Mouse (Mus musculus): ENCODE measurements around the gene Rpl3. TPM values are rescaled to one million over a fixed set of nuclear protein-coding genes. Genes with fewer than 3 reads are reported as not detected.

Gene Rpl3
- polyA plus RNA-seq, 1 experiment from 2014 or later: 552 TPM

GRCm38 (mm10) chr15:80087406-80088012 is 4.2 kb downstream of the Rpl3 start:
- peak; percentile 76 for ATAC-seq (ENCODE audit: insufficient read depth)
- H3K9me3 ChIP-seq (replicated peaks): no peaks in the 10 kb centered on the region
- H3K27me3 ChIP-seq: peaks cover 14% of the 10 kb centered on the region
- peak overlapping the region; percentile 42 for H3K9ac ChIP-seq
- H3K4me3 ChIP-seq (replicated peaks): no peak overlapping the region
- peak overlapping the region; percentile 90 for H3K27ac ChIP-seq (replicated peaks)
- WGBS (ENCODE audit: insufficient replicate concordance): 46% methylated on average over 9 of the region's 9 CpGs
- H3K4me2 ChIP-seq: peak overlapping the region; percentile 46
- no peaks in the 10 kb centered on the region; the same call in 1 of the 2 replicates for H3K36me3 ChIP-seq (replicated peaks)
- peaks cover 73% of the 10 kb centered on the region for H3K4me1 ChIP-seq (replicated peaks)

DNA sequence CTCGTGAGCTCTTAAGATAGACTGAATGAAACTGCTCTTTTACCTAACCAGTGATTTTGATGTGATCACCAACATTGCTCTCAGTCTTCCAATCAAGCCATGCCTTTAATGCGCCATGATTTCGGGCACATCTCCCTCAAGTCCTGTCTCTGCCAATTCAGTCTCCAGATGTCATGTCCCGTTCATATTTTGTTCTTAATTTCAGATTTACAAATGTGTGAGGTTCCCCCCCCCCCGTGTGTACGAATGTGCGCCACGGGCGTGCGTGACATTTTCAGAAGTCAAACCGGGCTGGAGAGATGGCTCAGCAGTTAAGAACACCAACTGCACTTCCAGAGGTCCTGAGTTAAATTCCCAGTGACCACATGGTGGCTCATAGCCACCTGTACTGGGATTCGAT is 7.9 kb downstream of the Rpl3 start:
- no peaks in the 10 kb centered on the region for H3K27me3 ChIP-seq
- H3K4me3 ChIP-seq (replicated peaks): peak overlapping the region; percentile 83
- H3K9ac ChIP-seq: peak overlapping the region; percentile 44
- H3K27ac ChIP-seq (replicated peaks): peak overlapping the region; percentile 96
- no peak for ATAC-seq (ENCODE audit: insufficient read depth)
- H3K36me3 ChIP-seq (replicated peaks): peaks cover 35% of the 10 kb centered on the region
- H3K4me1 ChIP-seq (replicated peaks): peaks cover 70% of the 10 kb centered on the region
- 2% methylated on average over 12 of the region's 12 CpGs for WGBS (ENCODE audit: insufficient replicate concordance)
- H3K4me2 ChIP-seq: peak overlapping the region; percentile 87
- no peaks in the 10 kb centered on the region for H3K9me3 ChIP-seq (replicated peaks)

- no peaks in the 10 kb centered on the region for H3K27me3 ChIP-seq
- peak overlapping the region; percentile 96 for H3K27ac ChIP-seq (replicated peaks)
- peak overlapping the region; percentile 87 for H3K4me2 ChIP-seq
- H3K4me1 ChIP-seq (replicated peaks): peaks cover 70% of the 10 kb centered on the region
- peaks cover 40% of the 10 kb centered on the region for H3K36me3 ChIP-seq (replicated peaks)
- WGBS (ENCODE audit: insufficient replicate concordance): 0% methylated on average over 30 of the region's 30 CpGs
- peak; percentile 83 for ATAC-seq (ENCODE audit: insufficient read depth)
- H3K4me3 ChIP-seq (replicated peaks): peak overlapping the region; percentile 83
- H3K9me3 ChIP-seq (replicated peaks): no peaks in the 10 kb centered on the region
- peak overlapping the region; percentile 85 for H3K9ac ChIP-seq
These were observed 8.4 kb downstream of the Rpl3 start for GRCm38 (mm10) chr15:80083276-80083731.

DNA sequence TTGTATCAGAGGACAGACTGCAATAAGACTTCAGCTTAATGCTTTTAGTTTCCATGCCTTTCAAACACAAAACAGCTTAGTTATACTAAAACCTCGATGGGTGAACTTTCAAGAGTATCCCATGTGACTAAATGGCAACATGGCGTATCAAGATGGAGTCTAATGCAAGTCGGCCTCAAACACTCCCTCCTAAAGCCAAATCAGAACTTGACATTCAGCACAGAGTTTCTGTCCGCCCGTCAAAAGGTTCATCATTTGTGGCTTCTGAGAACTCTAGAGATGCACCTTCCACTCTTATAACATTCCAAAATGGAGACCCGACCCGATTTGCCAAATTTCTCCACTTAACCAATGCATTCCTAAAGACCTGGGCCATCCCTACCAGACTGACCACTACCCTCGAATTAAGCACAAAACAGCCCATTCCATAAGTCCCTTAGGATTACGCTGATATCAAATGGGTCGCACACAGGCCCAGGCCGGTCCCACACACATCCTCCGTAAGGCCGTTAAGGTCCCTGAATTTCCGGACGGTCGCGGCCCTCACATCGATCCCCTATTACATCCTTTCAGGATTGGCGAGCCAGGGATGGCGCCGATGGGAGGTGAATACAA is 8.9 kb downstream of the Rpl3 start:
- Histone ChIP-seq H3K4me1 (replicated peaks) (peaks cover 69% of the 10 kb centered on the region), H3K9me3 (replicated peaks) (no peaks in the 10 kb centered on the region), H3K4me3 (replicated peaks) (peak overlapping the region; percentile 83), H3K27me3 (no peaks in the 10 kb centered on the region), H3K4me2 (peak overlapping the region; percentile 87), H3K27ac (replicated peaks) (peak overlapping the region; percentile 96), H3K36me3 (replicated peaks) (peaks cover 45% of the 10 kb centered on the region), H3K9ac (peak overlapping the region; percentile 85)
- WGBS (ENCODE audit: insufficient replicate concordance): 0% methylated on average over 21 of the region's 21 CpGs
- no peak for ATAC-seq (ENCODE audit: insufficient read depth)

DNA sequence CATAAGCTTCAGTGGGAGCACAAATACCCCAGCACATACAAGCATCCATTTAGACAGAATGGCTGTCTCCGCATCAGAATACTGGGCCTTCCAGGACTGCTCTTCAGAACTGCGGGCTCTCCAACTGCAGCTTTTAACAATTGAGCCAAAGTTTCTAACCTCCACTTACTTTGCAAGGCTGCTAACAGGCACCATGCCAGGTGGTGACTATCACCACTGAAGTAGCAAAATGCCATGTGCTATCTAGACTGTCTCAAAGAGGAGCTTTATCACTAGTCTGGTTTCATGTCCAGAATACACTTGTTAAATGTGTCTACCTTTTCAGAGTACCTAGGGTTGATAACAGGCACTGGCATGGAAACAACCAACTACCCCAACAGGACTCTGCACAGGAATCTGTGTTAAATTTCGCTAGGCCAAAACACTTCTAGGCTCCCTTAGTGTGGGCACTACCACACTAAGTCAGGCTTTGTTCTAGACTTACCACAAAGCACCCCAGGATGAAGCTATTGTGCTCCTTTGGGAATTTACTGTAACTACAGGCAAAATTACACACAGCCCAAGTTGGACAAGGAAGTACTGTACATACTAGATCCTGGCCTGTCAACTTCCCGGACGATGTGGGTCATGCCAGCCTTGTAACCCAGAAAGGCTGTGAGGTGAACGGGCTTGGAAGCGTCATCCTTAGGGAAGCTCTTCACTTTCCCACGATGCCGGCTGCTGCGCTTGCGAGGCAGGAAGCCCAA is 9.7 kb downstream of the Rpl3 start:
- peaks cover 53% of the 10 kb centered on the region for H3K36me3 ChIP-seq (replicated peaks)
- H3K9ac ChIP-seq: peak overlapping the region; percentile 85
- no peak for ATAC-seq (ENCODE audit: insufficient read depth)
- H3K4me1 ChIP-seq (replicated peaks): peaks cover 63% of the 10 kb centered on the region
- peak overlapping the region; percentile 96 for H3K27ac ChIP-seq (replicated peaks)
- H3K4me3 ChIP-seq (replicated peaks): peak overlapping the region; percentile 83
- WGBS (ENCODE audit: insufficient replicate concordance): under 1% methylated on average over 11 of the region's 11 CpGs
- H3K4me2 ChIP-seq: peak overlapping the region; percentile 87
- no peaks in the 10 kb centered on the region for H3K9me3 ChIP-seq (replicated peaks)
- no peaks in the 10 kb centered on the region for H3K27me3 ChIP-seq

DNA sequence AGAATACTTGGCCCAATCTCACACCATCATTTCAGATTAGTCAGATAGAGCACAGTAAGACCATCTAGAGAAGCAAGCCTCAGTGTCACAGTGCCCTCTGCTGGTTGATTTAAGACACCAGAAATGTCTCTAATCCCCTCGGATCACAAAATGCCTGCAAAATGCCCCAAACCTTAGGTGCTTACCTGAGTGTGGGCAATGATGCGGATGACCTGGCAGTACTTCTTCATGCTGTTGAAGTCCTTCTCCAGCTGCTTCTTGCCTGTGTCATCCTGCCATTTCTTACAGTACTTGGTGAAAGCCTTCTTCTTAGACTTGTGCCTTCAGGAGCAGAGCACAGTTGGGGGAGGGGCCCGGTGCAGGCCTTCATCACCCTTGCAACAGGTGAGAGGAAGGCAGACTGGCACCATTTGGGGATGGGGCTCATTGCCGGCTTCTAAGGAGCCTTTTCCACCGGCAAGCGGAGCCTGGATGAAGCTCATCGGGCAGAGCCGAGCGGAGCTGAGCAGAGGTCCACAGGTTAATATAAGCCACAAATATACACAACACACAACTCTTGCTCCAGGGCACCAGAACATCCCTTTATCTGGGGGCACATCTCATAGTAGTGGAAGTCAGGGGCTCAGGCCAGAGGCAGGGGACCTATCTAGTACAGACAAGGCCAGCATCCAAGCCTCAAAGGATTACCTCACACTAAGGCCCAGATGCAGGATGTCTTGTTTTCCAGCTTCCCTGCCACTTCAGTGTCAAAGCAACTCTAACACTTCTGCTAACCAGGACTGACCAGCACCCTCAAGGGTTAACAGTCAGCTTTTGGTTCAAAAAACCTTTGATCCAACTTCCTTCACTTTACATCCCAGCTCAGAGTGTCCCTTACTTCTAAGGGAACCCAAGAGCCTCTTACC is 10.7 kb downstream of the Rpl3 start:
- Histone ChIP-seq H3K9me3 (replicated peaks) (no peaks in the 10 kb centered on the region), H3K4me2 (peak overlapping the region; percentile 87), H3K27ac (replicated peaks) (peak overlapping the region; percentile 96), H3K9ac (peak overlapping the region; percentile 85), H3K4me1 (replicated peaks) (peaks cover 66% of the 10 kb centered on the region), H3K36me3 (replicated peaks) (peaks cover 62% of the 10 kb centered on the region), H3K27me3 (no peaks in the 10 kb centered on the region), H3K4me3 (replicated peaks) (peak overlapping the region; percentile 83)
- 31% methylated on average over 9 of the region's 9 CpGs for WGBS (ENCODE audit: insufficient replicate concordance)
- no peak for ATAC-seq (ENCODE audit: insufficient read depth)

- 59% methylated on average over 3 of the region's 3 CpGs for WGBS (ENCODE audit: insufficient replicate concordance)
- H3K9ac ChIP-seq: no peak overlapping the region
These were observed 11.7 kb downstream of the Rpl3 start for GRCm38 (mm10) chr15:80079954-80080353.

GRCm38 (mm10) chr15:80079129-80079668 is 12.5 kb downstream of the Rpl3 start:
- H3K9ac ChIP-seq: no peak overlapping the region
- no peaks in the 10 kb centered on the region for H3K27me3 ChIP-seq
- ATAC-seq (ENCODE audit: insufficient read depth): no peak
- peak overlapping the region; percentile 87 for H3K4me2 ChIP-seq
- H3K27ac ChIP-seq (replicated peaks): peak overlapping the region; percentile 96; the same call in 1 of the 2 replicates
- H3K36me3 ChIP-seq (replicated peaks): peaks cover 62% of the 10 kb centered on the region
- no peaks in the 10 kb centered on the region for H3K9me3 ChIP-seq (replicated peaks)
- H3K4me1 ChIP-seq (replicated peaks): peaks cover 76% of the 10 kb centered on the region
- H3K4me3 ChIP-seq (replicated peaks): peak overlapping the region; percentile 83; the same call in 1 of the 2 replicates
- 79% methylated on average over 5 of the region's 5 CpGs for WGBS (ENCODE audit: insufficient replicate concordance)

More at GRCm38 (mm10) chr15:80079954-80080353, 11.7 kb downstream of the Rpl3 start:
- Histone ChIP-seq H3K27ac (replicated peaks) (0 out of 2 replicates have a peak overlapping the region, but pooled peaks have one; percentile 96), H3K4me1 (replicated peaks) (peaks cover 73% of the 10 kb centered on the region), H3K27me3 (no peaks in the 10 kb centered on the region), H3K36me3 (replicated peaks) (peaks cover 62% of the 10 kb centered on the region), H3K9me3 (replicated peaks) (no peaks in the 10 kb centered on the region), H3K4me2 (peak overlapping the region; percentile 87), H3K4me3 (replicated peaks) (peak overlapping the region; percentile 83)
- ATAC-seq (ENCODE audit: insufficient read depth): no peak

DNA sequence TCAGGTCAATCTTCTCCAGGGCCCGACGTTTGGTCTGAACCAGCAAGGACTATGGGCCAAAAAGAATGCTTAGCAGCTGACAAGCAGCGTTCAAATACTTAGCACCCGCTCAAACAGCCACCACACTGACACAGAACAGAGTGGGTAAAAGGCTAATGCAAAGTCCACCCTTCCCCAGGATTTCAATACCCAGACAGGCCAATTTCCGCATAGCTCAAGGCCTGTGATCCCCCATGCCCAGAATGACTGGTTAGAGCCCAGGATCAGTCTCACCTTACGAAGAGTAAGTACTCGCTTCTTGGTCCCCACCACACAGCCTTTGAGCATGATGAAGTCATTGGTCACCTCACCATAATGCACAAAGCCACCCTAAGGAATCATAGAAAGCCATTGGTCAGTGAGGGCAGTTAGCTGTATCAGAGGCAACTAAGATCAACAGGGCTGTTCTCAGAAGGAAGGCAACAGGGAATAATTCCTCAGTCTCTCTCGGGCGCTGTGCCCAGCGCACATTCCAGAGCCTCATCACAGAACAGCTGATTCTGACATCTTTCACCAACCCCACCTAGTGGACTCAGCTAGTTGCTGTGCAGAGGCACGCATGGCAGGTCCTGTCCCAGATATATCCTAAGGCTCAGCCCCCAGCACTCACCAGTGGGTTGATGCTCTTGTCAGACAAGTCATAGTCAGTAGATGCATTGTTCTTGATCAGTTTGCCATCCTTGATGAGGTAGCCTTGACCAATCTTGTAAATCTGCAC is 13.4 kb downstream of the Rpl3 start:
- Histone ChIP-seq H3K4me1 (replicated peaks) (peaks cover 71% of the 10 kb centered on the region), H3K27me3 (no peaks in the 10 kb centered on the region), H3K36me3 (replicated peaks) (peaks cover 62% of the 10 kb centered on the region), H3K9ac (no peak overlapping the region), H3K4me2 (no peak overlapping the region), H3K4me3 (replicated peaks) (no peak overlapping the region), H3K27ac (replicated peaks) (peak overlapping the region; percentile 41; the same call in 1 of the 2 replicates), H3K9me3 (replicated peaks) (no peaks in the 10 kb centered on the region)
- WGBS (ENCODE audit: insufficient replicate concordance): 73% methylated on average over 11 of the region's 11 CpGs
- ATAC-seq (ENCODE audit: insufficient read depth): no peak

All from liver, embryonic 15.5 days (tissue).